Mouse (Mus musculus): ENCODE measurements at regions not wholly inside any gene's neighbourhood (a gene's known extent, or its start where the extent isn't known, plus 50 kb on each side); places are given as distances from the start of the nearest gene placed in this dataset.
A peak's percentile ranks its signal among the peaks of the same experiment; 100 is the strongest.

GRCm38 (mm10) chr3:21938071-21938848, 138.2 kb upstream of the Tbl1xr1 start:
- H3K4me3 ChIP-seq (ENCODE audit: insufficient read depth, low read depth, low read length) = no peak overlapping the region
- no peaks in the 10 kb centered on the region for H3K27me3 ChIP-seq (ENCODE audit: control insufficient read depth, insufficient read depth, low read length)
- no peak overlapping the region for H3K9ac ChIP-seq (ENCODE audit: low read depth, low read length)
- H3K79me2 ChIP-seq (ENCODE audit: control insufficient read depth, insufficient read depth, low read length) = no peaks in the 10 kb centered on the region
- no peak overlapping the region for H3K27ac ChIP-seq (replicated peaks; ENCODE audit: insufficient read depth, low read depth, low read length)
- DNase-seq (ENCODE audit: extremely low read depth, low read depth, low spot score) = peak; percentile 12
- TF ChIP-seq POLR2A (IDR thresholded peaks at IDR 0.05; ENCODE audit: extremely low read depth, insufficient read depth, low read length) = no peak
- TF ChIP-seq CTCF (IDR thresholded peaks at IDR 0.05; ENCODE audit: low read depth, low read length) = no peak
- no peaks in the 10 kb centered on the region for H3K36me3 ChIP-seq (ENCODE audit: control insufficient read depth, insufficient read depth, low read length)
- no peaks in the 10 kb centered on the region for H3K4me1 ChIP-seq (ENCODE audit: control insufficient read depth, insufficient read depth, low read length)
- 84% methylated on average over 11 of the region's 11 CpGs for WGBS

GRCm38 (mm10) chr3:21939738-21940137, 136.7 kb upstream of the Tbl1xr1 start:
- Histone ChIP-seq H3K9ac (ENCODE audit: low read depth, low read length) (no peak overlapping the region), H3K4me1 (ENCODE audit: control insufficient read depth, insufficient read depth, low read length) (no peaks in the 10 kb centered on the region), H3K4me3 (ENCODE audit: insufficient read depth, low read depth, low read length) (no peak overlapping the region), H3K27ac (replicated peaks; ENCODE audit: insufficient read depth, low read depth, low read length) (no peak overlapping the region), H3K36me3 (ENCODE audit: control insufficient read depth, insufficient read depth, low read length) (no peaks in the 10 kb centered on the region), H3K27me3 (ENCODE audit: control insufficient read depth, insufficient read depth, low read length) (no peaks in the 10 kb centered on the region), H3K79me2 (ENCODE audit: control insufficient read depth, insufficient read depth, low read length) (no peaks in the 10 kb centered on the region)
- DNase-seq (ENCODE audit: extremely low read depth, low read depth, low spot score) = no peak
- WGBS = 81% methylated on average over 6 of the region's 6 CpGs
- no peak for TF ChIP-seq POLR2A (IDR thresholded peaks at IDR 0.05; ENCODE audit: extremely low read depth, insufficient read depth, low read length)
- no peak for TF ChIP-seq CTCF (IDR thresholded peaks at IDR 0.05; ENCODE audit: low read depth, low read length)

DNA sequence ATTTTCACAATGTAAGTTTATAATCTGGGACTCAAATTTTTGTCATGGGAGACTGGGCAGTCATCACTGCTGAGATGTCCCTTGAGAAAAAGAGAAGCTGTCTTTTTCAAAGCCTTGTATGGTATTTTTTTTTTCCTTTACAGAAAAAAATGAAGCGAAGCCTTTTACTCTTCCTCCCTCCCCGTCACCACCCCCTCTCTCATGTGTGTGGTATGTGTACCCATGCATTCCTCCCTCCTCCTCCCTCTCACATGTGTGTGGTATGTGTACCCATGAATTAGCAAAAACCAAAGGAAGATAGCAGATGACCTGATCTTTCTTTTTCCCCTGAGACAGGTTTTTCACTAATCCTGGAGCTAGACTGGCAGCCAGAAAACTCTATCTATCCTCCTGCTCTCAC, 134.9 kb upstream of the Tbl1xr1 start:
- Histone ChIP-seq H3K36me3 (ENCODE audit: control insufficient read depth, insufficient read depth, low read length) (no peaks in the 10 kb centered on the region), H3K4me1 (ENCODE audit: control insufficient read depth, insufficient read depth, low read length) (no peaks in the 10 kb centered on the region), H3K27ac (replicated peaks; ENCODE audit: insufficient read depth, low read depth, low read length) (no peak overlapping the region), H3K4me3 (ENCODE audit: insufficient read depth, low read depth, low read length) (no peak overlapping the region), H3K9ac (ENCODE audit: low read depth, low read length) (no peak overlapping the region), H3K27me3 (ENCODE audit: control insufficient read depth, insufficient read depth, low read length) (no peaks in the 10 kb centered on the region), H3K79me2 (ENCODE audit: control insufficient read depth, insufficient read depth, low read length) (no peaks in the 10 kb centered on the region)
- TF ChIP-seq POLR2A (IDR thresholded peaks at IDR 0.05; ENCODE audit: extremely low read depth, insufficient read depth, low read length) = no peak
- no peak for TF ChIP-seq CTCF (IDR thresholded peaks at IDR 0.05; ENCODE audit: low read depth, low read length)
- no peak for DNase-seq (ENCODE audit: extremely low read depth, low read depth, low spot score)
- 89% methylated on average over 2 of the region's 2 CpGs for WGBS

DNA sequence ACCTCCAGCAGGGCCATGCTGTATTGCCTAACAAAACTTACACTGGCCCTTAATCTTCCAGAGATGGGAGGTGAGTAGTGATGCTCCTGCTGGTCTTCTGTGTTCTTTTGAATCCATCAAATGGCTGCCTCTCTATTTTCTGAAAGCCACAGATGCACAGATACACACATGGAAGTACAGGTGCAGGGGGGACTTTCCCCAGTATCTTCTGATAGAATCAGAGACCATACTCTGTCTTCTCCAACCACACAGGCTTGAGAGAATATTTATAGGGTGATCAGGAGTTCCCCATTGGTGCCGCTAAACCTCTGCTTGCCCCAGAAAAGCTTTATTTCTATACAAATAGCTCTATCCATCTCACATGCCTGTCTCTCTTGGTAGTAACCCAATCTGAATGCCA, 133.5 kb upstream of the Tbl1xr1 start:
- Histone ChIP-seq H3K36me3 (ENCODE audit: control insufficient read depth, insufficient read depth, low read length) (no peaks in the 10 kb centered on the region), H3K27me3 (ENCODE audit: control insufficient read depth, insufficient read depth, low read length) (no peaks in the 10 kb centered on the region), H3K4me3 (ENCODE audit: insufficient read depth, low read depth, low read length) (no peak overlapping the region), H3K79me2 (ENCODE audit: control insufficient read depth, insufficient read depth, low read length) (no peaks in the 10 kb centered on the region), H3K9ac (ENCODE audit: low read depth, low read length) (no peak overlapping the region), H3K27ac (replicated peaks; ENCODE audit: insufficient read depth, low read depth, low read length) (no peak overlapping the region), H3K4me1 (ENCODE audit: control insufficient read depth, insufficient read depth, low read length) (no peaks in the 10 kb centered on the region)
- WGBS = 97% methylated on average over 1 of the region's 1 CpGs
- no peak for DNase-seq (ENCODE audit: extremely low read depth, low read depth, low spot score)
- TF ChIP-seq CTCF (IDR thresholded peaks at IDR 0.05; ENCODE audit: low read depth, low read length) (no peak), POLR2A (IDR thresholded peaks at IDR 0.05; ENCODE audit: extremely low read depth, insufficient read depth, low read length) (no peak)

- H3K79me2 ChIP-seq (ENCODE audit: control insufficient read depth, insufficient read depth, low read length) = no peaks in the 10 kb centered on the region
- DNase-seq (ENCODE audit: extremely low read depth, low read depth, low spot score) = no peak
- no peaks in the 10 kb centered on the region for H3K27me3 ChIP-seq (ENCODE audit: control insufficient read depth, insufficient read depth, low read length)
- no peaks in the 10 kb centered on the region for H3K4me1 ChIP-seq (ENCODE audit: control insufficient read depth, insufficient read depth, low read length)
- no peak overlapping the region for H3K9ac ChIP-seq (ENCODE audit: low read depth, low read length)
- H3K4me3 ChIP-seq (ENCODE audit: insufficient read depth, low read depth, low read length) = no peak overlapping the region
- no peaks in the 10 kb centered on the region for H3K36me3 ChIP-seq (ENCODE audit: control insufficient read depth, insufficient read depth, low read length)
- 68% methylated on average over 4 of the region's 4 CpGs for WGBS
- H3K27ac ChIP-seq (replicated peaks; ENCODE audit: insufficient read depth, low read depth, low read length) = no peak overlapping the region
- no peak for TF ChIP-seq CTCF (IDR thresholded peaks at IDR 0.05; ENCODE audit: low read depth, low read length)
- no peak for TF ChIP-seq POLR2A (IDR thresholded peaks at IDR 0.05; ENCODE audit: extremely low read depth, insufficient read depth, low read length)
These were observed 130.7 kb upstream of the Tbl1xr1 start for GRCm38 (mm10) chr3:21945775-21946174.

DNA sequence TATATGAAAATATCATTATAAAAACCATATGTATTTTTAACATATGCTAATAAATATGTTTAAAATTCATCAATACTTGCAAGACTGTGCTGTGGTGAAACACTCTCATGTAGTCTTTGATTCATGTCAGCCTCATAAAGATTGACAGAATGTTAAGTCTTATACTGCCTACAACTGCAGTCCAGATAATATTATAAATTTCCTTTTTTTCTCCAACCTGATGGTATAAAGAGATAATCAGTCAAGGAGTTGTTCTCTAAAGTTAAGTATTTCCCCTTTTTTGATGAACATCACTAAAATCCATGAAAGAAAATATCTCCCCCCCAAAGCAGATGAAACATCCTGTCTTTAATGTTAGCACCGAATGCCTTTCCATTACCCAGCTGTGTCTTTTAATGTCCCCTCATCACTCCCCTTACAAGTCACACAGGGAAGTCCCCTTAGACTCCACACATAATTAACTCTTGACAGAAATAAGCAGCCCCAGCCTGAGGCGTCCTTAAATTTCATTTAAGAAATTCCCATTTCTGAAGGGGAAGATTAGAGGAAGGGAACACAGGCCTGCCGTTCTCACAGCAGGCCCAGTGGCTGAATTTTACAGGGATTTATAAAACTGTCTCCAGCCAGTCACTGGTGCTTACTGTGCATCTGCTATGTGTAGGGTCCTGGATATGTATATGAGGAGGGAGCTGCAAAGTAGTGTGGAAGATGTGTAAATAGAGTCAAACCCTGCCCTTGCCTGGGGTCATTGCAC, 129.0 kb upstream of the Tbl1xr1 start:
- H3K4me3 ChIP-seq (ENCODE audit: insufficient read depth, low read depth, low read length) = no peak overlapping the region
- WGBS = 90% methylated on average over 3 of the region's 3 CpGs
- no peak for DNase-seq (ENCODE audit: extremely low read depth, low read depth, low spot score)
- no peaks in the 10 kb centered on the region for H3K27me3 ChIP-seq (ENCODE audit: control insufficient read depth, insufficient read depth, low read length)
- no peaks in the 10 kb centered on the region for H3K79me2 ChIP-seq (ENCODE audit: control insufficient read depth, insufficient read depth, low read length)
- H3K9ac ChIP-seq (ENCODE audit: low read depth, low read length) = no peak overlapping the region
- no peak for TF ChIP-seq POLR2A (IDR thresholded peaks at IDR 0.05; ENCODE audit: extremely low read depth, insufficient read depth, low read length)
- no peak for TF ChIP-seq CTCF (IDR thresholded peaks at IDR 0.05; ENCODE audit: low read depth, low read length)
- no peak overlapping the region for H3K27ac ChIP-seq (replicated peaks; ENCODE audit: insufficient read depth, low read depth, low read length)
- no peaks in the 10 kb centered on the region for H3K36me3 ChIP-seq (ENCODE audit: control insufficient read depth, insufficient read depth, low read length)
- peaks cover 3% of the 10 kb centered on the region; the same call in 1 of the 2 replicates for H3K4me1 ChIP-seq (ENCODE audit: control insufficient read depth, insufficient read depth, low read length)
